Mouse (Mus musculus): ENCODE measurements at regions not wholly inside any gene's neighbourhood (a gene's known extent, or its start where the extent isn't known, plus 50 kb on each side); places are given as distances from the start of the nearest gene placed in this dataset.

DNA sequence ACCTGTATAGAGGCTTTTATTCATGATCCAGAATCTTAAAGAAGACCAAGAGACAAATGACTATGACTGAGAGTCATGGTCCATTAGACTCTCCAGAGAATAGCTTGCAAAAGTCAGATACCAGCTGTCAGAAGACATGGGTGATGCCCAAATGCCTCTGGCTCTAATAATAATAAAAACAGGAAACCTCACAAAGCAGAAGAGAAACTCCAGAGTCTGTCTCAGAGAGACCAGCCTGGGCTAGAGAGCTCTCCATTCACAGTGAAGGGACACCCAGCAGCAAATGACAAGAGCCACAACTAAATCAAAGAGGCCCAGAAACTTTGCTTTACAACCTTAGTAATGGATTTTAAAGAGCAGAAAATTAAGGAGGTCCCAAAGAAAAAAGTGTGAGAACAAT, 365.0 kb upstream of the Zfp703 start:
- H3K36me3 ChIP-seq (ENCODE audit: control insufficient read depth, insufficient read depth) = no peaks in the 10 kb centered on the region
- no peak for TF ChIP-seq CTCF (IDR thresholded peaks at IDR 0.05; ENCODE audit: control insufficient read depth, insufficient read depth, insufficient read length)
- H3K27me3 ChIP-seq (ENCODE audit: control insufficient read depth, insufficient read depth, insufficient read length) = no peaks in the 10 kb centered on the region
- no peak overlapping the region for H3ac ChIP-seq (ENCODE audit: control insufficient read depth, insufficient read length, low read depth)
- no peaks in the 10 kb centered on the region for H3K79me2 ChIP-seq (ENCODE audit: control insufficient read depth, insufficient read depth)
- H3K4me3 ChIP-seq (ENCODE audit: insufficient read depth, poor library complexity, severe bottlenecking) = no peak overlapping the region
- no peaks in the 10 kb centered on the region for H3K79me3 ChIP-seq (ENCODE audit: low read depth)

DNA sequence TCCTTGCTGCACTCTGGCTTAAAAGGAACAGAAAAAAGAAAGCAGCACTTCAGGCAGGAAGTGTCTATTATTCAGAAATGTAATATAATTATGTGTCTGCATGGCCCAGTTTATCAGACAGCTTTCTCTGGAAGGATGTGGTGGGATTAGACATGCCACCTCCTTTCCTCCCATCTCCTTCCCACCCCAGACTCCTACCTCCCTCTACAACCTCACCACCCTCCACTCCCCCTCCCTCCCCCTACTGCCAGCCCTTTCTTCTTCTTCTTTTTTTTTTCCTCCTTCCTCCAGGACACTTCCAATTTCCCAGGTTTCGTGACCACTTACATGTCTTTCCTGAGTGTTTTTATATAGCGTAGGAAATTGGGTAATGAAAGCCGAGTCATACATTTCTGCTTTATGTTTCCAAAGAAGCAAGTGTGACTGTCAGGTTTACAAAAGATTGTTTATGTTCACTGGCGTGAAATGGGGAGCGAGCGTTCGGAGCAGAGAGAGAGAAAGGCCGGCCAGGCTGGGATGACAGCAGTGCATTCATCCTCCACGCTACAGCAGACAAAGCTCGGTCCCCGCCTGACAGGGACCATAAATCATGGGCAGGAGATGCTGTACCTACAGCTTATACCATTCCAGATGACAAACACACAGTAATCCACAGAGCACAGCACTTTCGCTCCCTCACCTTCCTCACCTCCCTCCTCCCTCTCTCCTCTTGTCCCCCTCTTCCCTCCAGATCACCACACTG, 354.6 kb upstream of the Zfp703 start:
- no peak overlapping the region for H3K4me3 ChIP-seq (ENCODE audit: insufficient read depth, poor library complexity, severe bottlenecking)
- TF ChIP-seq FOSL1 (IDR thresholded peaks at IDR 0.05; ENCODE audit: insufficient read depth, low read length, poor library complexity, severe bottlenecking) (no peak), CTCF (IDR thresholded peaks at IDR 0.05; ENCODE audit: control insufficient read depth, insufficient read depth, insufficient read length) (no peak), MYOD1 (IDR thresholded peaks at IDR 0.05; ENCODE audit: control insufficient read depth, insufficient read length, low read depth) (no peak), MAX (IDR thresholded peaks at IDR 0.05) (no peak), MYOG (IDR thresholded peaks at IDR 0.05; ENCODE audit: control insufficient read depth, extremely low read depth, insufficient read length) (no peak), USF1 (IDR thresholded peaks at IDR 0.05; ENCODE audit: low read depth) (no peak), CEBPB (IDR thresholded peaks at IDR 0.05; ENCODE audit: low read depth) (no peak)
- no peak overlapping the region for H3ac ChIP-seq (ENCODE audit: control insufficient read depth, insufficient read length, low read depth)
- no peaks in the 10 kb centered on the region for H3K36me3 ChIP-seq (ENCODE audit: control insufficient read depth, insufficient read depth)
- no peaks in the 10 kb centered on the region for H3K79me2 ChIP-seq (ENCODE audit: control insufficient read depth, insufficient read depth)
- no peaks in the 10 kb centered on the region for H3K27me3 ChIP-seq (ENCODE audit: control insufficient read depth, insufficient read depth, insufficient read length)
- H3K79me3 ChIP-seq (ENCODE audit: low read depth) = no peaks in the 10 kb centered on the region

DNA sequence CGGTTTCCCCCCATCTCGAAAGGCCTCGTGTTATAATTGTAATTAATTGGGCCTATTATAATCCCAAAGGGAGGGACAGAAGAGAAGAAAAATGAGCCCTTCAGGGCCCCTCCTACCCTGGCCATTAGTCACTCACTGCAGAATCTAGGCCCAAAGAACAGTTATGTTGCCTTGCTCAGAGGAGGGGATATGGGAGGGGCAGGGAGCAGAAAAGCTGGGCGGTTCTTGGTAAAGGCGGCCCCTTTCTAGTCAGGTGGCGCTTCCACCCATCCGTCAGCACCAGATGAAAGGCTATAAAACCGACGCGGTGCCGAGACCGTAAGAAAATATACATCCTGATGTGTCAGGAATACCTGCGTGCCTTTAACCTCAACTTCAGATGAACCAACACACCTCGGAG, 350.9 kb upstream of the Zfp703 start:
- H3K79me3 ChIP-seq (ENCODE audit: low read depth) = no peaks in the 10 kb centered on the region
- no peak overlapping the region for H3ac ChIP-seq (ENCODE audit: control insufficient read depth, insufficient read length, low read depth)
- H3K4me3 ChIP-seq (ENCODE audit: insufficient read depth, poor library complexity, severe bottlenecking) = no peak overlapping the region
- no peak for TF ChIP-seq FOSL1 (IDR thresholded peaks at IDR 0.05; ENCODE audit: insufficient read depth, low read length, poor library complexity, severe bottlenecking)
- no peak for TF ChIP-seq USF1 (IDR thresholded peaks at IDR 0.05; ENCODE audit: low read depth)
- no peak for TF ChIP-seq MAX (IDR thresholded peaks at IDR 0.05)
- TF ChIP-seq MYOG (IDR thresholded peaks at IDR 0.05; ENCODE audit: control insufficient read depth, extremely low read depth, insufficient read length) = no peak
- no peak for TF ChIP-seq MYOD1 (IDR thresholded peaks at IDR 0.05; ENCODE audit: control insufficient read depth, insufficient read length, low read depth)
- TF ChIP-seq CEBPB (IDR thresholded peaks at IDR 0.05; ENCODE audit: low read depth) = no peak
- no peak for TF ChIP-seq CTCF (IDR thresholded peaks at IDR 0.05; ENCODE audit: control insufficient read depth, insufficient read depth, insufficient read length)
- H3K36me3 ChIP-seq (ENCODE audit: control insufficient read depth, insufficient read depth) = no peaks in the 10 kb centered on the region
- H3K27me3 ChIP-seq (ENCODE audit: control insufficient read depth, insufficient read depth, insufficient read length) = no peaks in the 10 kb centered on the region
- H3K79me2 ChIP-seq (ENCODE audit: control insufficient read depth, insufficient read depth) = no peaks in the 10 kb centered on the region

DNA sequence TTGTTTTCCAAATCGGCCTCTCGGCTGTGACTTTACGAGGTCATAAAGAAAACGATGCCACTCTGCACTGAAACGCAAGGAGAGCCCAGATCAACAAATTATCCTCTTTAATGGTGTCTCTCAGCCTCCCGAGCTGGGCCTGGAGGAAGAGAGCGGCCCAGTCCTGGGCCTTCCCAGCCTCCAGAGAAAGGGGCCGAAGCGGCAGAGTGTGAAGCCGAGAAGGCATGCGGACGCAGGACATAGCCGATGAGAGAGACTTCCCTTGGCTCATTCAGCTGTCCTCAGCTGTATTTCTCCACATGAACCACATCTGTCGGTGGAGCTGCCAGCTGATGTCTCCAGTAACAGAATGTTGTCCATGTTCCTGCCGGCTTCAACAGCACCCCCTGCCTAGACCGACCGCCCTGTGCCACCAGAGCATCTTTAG, 350.5 kb upstream of the Zfp703 start:
- Histone ChIP-seq H3K36me3 (ENCODE audit: control insufficient read depth, insufficient read depth) (no peaks in the 10 kb centered on the region), H3ac (ENCODE audit: control insufficient read depth, insufficient read length, low read depth) (no peak overlapping the region), H3K4me3 (ENCODE audit: insufficient read depth, poor library complexity, severe bottlenecking) (no peak overlapping the region), H3K79me3 (ENCODE audit: low read depth) (no peaks in the 10 kb centered on the region), H3K27me3 (ENCODE audit: control insufficient read depth, insufficient read depth, insufficient read length) (no peaks in the 10 kb centered on the region), H3K79me2 (ENCODE audit: control insufficient read depth, insufficient read depth) (no peaks in the 10 kb centered on the region)
- TF ChIP-seq CEBPB (IDR thresholded peaks at IDR 0.05; ENCODE audit: low read depth) (no peak), USF1 (IDR thresholded peaks at IDR 0.05; ENCODE audit: low read depth) (no peak), CTCF (IDR thresholded peaks at IDR 0.05; ENCODE audit: control insufficient read depth, insufficient read depth, insufficient read length) (no peak), FOSL1 (IDR thresholded peaks at IDR 0.05; ENCODE audit: insufficient read depth, low read length, poor library complexity, severe bottlenecking) (no peak), MYOG (IDR thresholded peaks at IDR 0.05; ENCODE audit: control insufficient read depth, extremely low read depth, insufficient read length) (no peak), MYOD1 (IDR thresholded peaks at IDR 0.05; ENCODE audit: control insufficient read depth, insufficient read length, low read depth) (no peak), MAX (IDR thresholded peaks at IDR 0.05) (no peak)

DNA sequence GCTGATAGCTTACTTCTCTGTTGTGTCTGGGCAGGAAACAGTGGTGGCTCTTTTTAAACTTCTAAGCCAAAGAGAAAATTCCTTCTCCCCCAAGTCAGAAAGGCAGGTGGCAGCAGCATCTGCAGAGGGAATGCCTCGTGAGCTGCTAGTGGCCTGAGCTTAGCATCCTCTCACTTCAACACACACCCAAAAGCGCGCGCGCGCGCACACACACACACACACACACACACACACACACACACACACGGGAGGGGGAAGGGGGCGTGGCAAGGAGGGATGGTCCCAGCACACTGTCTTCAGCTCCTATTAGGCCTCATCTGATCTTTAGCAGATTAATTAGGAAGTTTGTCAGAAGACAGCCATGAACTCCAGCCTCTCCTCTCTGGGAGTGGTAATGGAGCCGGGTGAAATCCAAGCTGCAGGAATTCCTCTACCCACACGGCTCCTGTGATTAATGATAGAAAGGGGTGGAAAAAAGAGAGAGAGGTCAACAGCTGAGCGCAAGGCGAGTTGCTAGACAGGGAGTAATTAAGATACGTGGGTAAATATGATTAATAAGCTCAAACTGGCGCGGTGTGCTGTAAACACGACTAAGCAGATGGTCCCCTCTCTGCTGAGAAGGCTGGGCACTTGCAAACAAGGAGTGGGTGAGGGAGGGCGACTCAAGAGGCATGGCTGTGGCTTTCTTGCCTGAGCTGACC, 349.8 kb upstream of the Zfp703 start:
- Histone ChIP-seq H3K4me3 (ENCODE audit: insufficient read depth, poor library complexity, severe bottlenecking) (no peak overlapping the region), H3K36me3 (ENCODE audit: control insufficient read depth, insufficient read depth) (no peaks in the 10 kb centered on the region), H3K79me3 (ENCODE audit: low read depth) (no peaks in the 10 kb centered on the region), H3K27me3 (ENCODE audit: control insufficient read depth, insufficient read depth, insufficient read length) (no peaks in the 10 kb centered on the region), H3K79me2 (ENCODE audit: control insufficient read depth, insufficient read depth) (no peaks in the 10 kb centered on the region), H3ac (ENCODE audit: control insufficient read depth, insufficient read length, low read depth) (no peak overlapping the region)
- TF ChIP-seq FOSL1 (IDR thresholded peaks at IDR 0.05; ENCODE audit: insufficient read depth, low read length, poor library complexity, severe bottlenecking) (no peak), CTCF (IDR thresholded peaks at IDR 0.05; ENCODE audit: control insufficient read depth, insufficient read depth, insufficient read length) (no peak), MYOG (IDR thresholded peaks at IDR 0.05; ENCODE audit: control insufficient read depth, extremely low read depth, insufficient read length) (no peak), MYOD1 (IDR thresholded peaks at IDR 0.05; ENCODE audit: control insufficient read depth, insufficient read length, low read depth) (no peak), CEBPB (IDR thresholded peaks at IDR 0.05; ENCODE audit: low read depth) (no peak), MAX (IDR thresholded peaks at IDR 0.05) (no peak), USF1 (IDR thresholded peaks at IDR 0.05; ENCODE audit: low read depth) (no peak)

Data from C2C12 (cell line).